Mouse (Mus musculus) cerebellum, adult 11 months (tissue): Measurements from ENCODE around the gene Faap20.

Experiments used
- DNase-seq: peaks from one replicate; pipeline ENCODE4 v3.0.0; 2022

Faap20 gene

GRCm38 (mm10) chr4:155250361-155251117, 937 bp downstream of the Faap20 start:
- peak; percentile 60 for DNase-seq

- no peak for DNase-seq
Measured at GRCm38 (mm10) chr4:155251147-155251546, 1.5 kb downstream of the Faap20 start.

GRCm38 (mm10) chr4:155252253-155252652, 2.7 kb downstream of the Faap20 start:
- no peak for DNase-seq

- peak; percentile 93 for DNase-seq
Measured at GRCm38 (mm10) chr4:155264521-155265321, 15.1 kb downstream of the Faap20 start.

- no peak for DNase-seq
Measured at GRCm38 (mm10) chr4:155267047-155267543, 17.5 kb downstream of the Faap20 start.

- no peak for DNase-seq
Measured at GRCm38 (mm10) chr4:155267639-155268175, 18.1 kb downstream of the Faap20 start.

- DNase-seq = no peak
Measured at GRCm38 (mm10) chr4:155268382-155268781, 18.8 kb downstream of the Faap20 start.

GRCm38 (mm10) chr4:155274451-155274850, 24.8 kb downstream of the Faap20 start:
- no peak for DNase-seq

- DNase-seq = no peak
Measured at GRCm38 (mm10) chr4:155274851-155275250, 25.2 kb downstream of the Faap20 start.

GRCm38 (mm10) chr4:155277963-155278362, 28.4 kb downstream of the Faap20 start:
- DNase-seq = no peak

- DNase-seq = no peak
Measured at GRCm38 (mm10) chr4:155279054-155279453, 29.5 kb downstream of the Faap20 start.

- no peak for DNase-seq
Measured at GRCm38 (mm10) chr4:155279926-155280767, 30.5 kb downstream of the Faap20 start.

- no peak for DNase-seq
Measured at GRCm38 (mm10) chr4:155280768-155281121, 31.1 kb downstream of the Faap20 start.

- no peak for DNase-seq
Measured at GRCm38 (mm10) chr4:155281227-155281626, 31.6 kb downstream of the Faap20 start.

GRCm38 (mm10) chr4:155281652-155282051, 32.0 kb downstream of the Faap20 start:
- no peak for DNase-seq

GRCm38 (mm10) chr4:155282231-155282630, 32.6 kb downstream of the Faap20 start:
- DNase-seq = no peak

GRCm38 (mm10) chr4:155283001-155283503, 33.5 kb downstream of the Faap20 start:
- DNase-seq = no peak

- DNase-seq = no peak
Measured at GRCm38 (mm10) chr4:155283585-155283984, 34.0 kb downstream of the Faap20 start.

- DNase-seq = no peak
Measured at GRCm38 (mm10) chr4:155284521-155285379, 35.1 kb downstream of the Faap20 start.

- DNase-seq = no peak
Measured at GRCm38 (mm10) chr4:155286090-155286489, 36.5 kb downstream of the Faap20 start.

- peak; percentile 62 for DNase-seq
Measured at GRCm38 (mm10) chr4:155287713-155288112, 38.1 kb downstream of the Faap20 start.

- DNase-seq = peak; percentile 45
Measured at GRCm38 (mm10) chr4:155288586-155288985, 39.0 kb downstream of the Faap20 start.
